Mouse (Mus musculus) layer of hippocampus, adult 18-20 months (tissue): ENCODE results near the gene Mybph. TPM values are rescaled to one million over a fixed set of nuclear protein-coding genes. Genes with fewer than 3 reads are reported as not detected.

Experiments
- total RNA-seq, 2 experiments: library from RNA; stranded (reverse); gene quantifications; 2 replicates each; pipeline ENCODE4 v1.2.3; 2021

The Mybph gene
- total RNA-seq, 2 experiments from 2014 or later, result not detected

Other genes starting within 250 kb of the Mybph start
- gene Fmod, start 156.2 kb upstream of the Mybph start, total RNA-seq, result 1 to 10 TPM; 3.9 to 5.2 TPM
- gene Btg2, start 114.3 kb upstream of the Mybph start, total RNA-seq, result 10 to 100 TPM; 16.6 to 24.9 TPM
- under 1 TPM in 1 of 2 experiments, not detected in 1; 0.17 TPM for gene Chit1, start 82.2 kb upstream of the Mybph start, total RNA-seq
- 10 to 100 TPM; 17.2 to 22.4 TPM for gene Chil1, start 11.3 kb upstream of the Mybph start, total RNA-seq
- gene Adora1, start 42.0 kb downstream of the Mybph start, total RNA-seq, result 100 to 1,000 TPM; 212 to 220 TPM
- not detected for gene Myog, start 96.5 kb downstream of the Mybph start, total RNA-seq
- gene Ppfia4, start 139.5 kb downstream of the Mybph start, total RNA-seq, result 10 to 100 TPM; 66.5 to 68.4 TPM
- 10 to 100 TPM; 60.3 to 71.7 TPM for gene Tmem183a, start 168.5 kb downstream of the Mybph start, total RNA-seq
- not detected for gene 4933406M09Rik, start 192.5 kb downstream of the Mybph start, total RNA-seq
- gene Cyb5r1, start 212.1 kb downstream of the Mybph start, total RNA-seq, result 10 to 100 TPM; 30.1 to 33.0 TPM
- gene Adipor1, start 221.9 kb downstream of the Mybph start, total RNA-seq, result 10 to 100 TPM; 58.0 to 60.7 TPM